Mouse (Mus musculus) ES-E14 (cell line): Measurements from ENCODE around the gene Dffb.

ENCODE experiments used
- HCFC1 ChIP-seq: IDR thresholded peaks from 2 replicates; pipeline ENCODE4 v1.6.1; 2012; ENCODE audit warnings: low read length, inconsistent platforms, borderline replicate concordance; ENCODE audit not compliant: insufficient read depth
- MAFK ChIP-seq: IDR thresholded peaks from 2 replicates; pipeline ENCODE4 v1.6.1; 2014; ENCODE audit warnings: mild to moderate bottlenecking, low read depth, low read length, inconsistent platforms; ENCODE audit not compliant: insufficient read depth
- ZC3H11A ChIP-seq: IDR thresholded peaks from 2 replicates; pipeline ENCODE4 v1.6.1; 2012; ENCODE audit warnings: low read depth, mild to moderate bottlenecking, inconsistent platforms, low read length, borderline replicate concordance
- ZNF384 ChIP-seq: IDR thresholded peaks from 2 replicates; pipeline ENCODE4 v1.6.1; 2012; ENCODE audit warnings: low read depth, low read length, inconsistent platforms

DNA sequence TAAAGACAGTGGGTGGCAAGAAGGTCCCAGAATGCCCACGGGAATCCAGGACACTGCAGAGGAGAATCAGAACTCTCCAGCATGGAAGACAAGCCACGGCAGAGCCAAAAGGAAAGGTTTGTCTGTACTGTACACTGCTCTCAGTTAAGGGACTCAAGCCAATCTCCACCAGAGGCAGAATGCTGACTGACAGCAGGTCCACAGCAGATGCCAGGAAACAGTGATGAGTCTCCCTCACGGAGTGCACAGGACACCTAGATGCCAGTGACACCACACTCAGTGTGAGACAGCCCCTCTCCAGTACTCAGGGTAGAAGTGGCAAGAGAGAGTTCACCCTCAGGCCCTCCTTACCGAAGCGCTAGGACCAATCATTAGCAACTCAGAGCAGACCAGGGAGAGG, 8.3 kb downstream of the Dffb start:
- TF ChIP-seq ZC3H11A (no peak), ZNF384 (no peak), HCFC1 (no peak), MAFK (no peak)
